Mouse (Mus musculus): ENCODE data around the gene Zbtb18. TPM values are rescaled to one million over a fixed set of nuclear protein-coding genes. Genes with fewer than 3 reads are reported as not detected.

The Zbtb18 gene
- polyA plus RNA-seq, 1 experiment, result 11.4 TPM

- 82% methylated on average over 5 of the region's 5 CpGs for WGBS
- H3K4me3 ChIP-seq (ENCODE audit: low read depth, low read length), result no peak overlapping the region
- no peak overlapping the region for H3K27ac ChIP-seq (ENCODE audit: insufficient read depth, low read depth, low read length)
- H3K27me3 ChIP-seq (ENCODE audit: control insufficient read depth, insufficient read depth, low read length), result no peaks in the 10 kb centered on the region
- peaks cover 9% of the 10 kb centered on the region for H3K36me3 ChIP-seq (ENCODE audit: control insufficient read depth, insufficient read depth, low read length)
- TF ChIP-seq CTCF (IDR thresholded peaks at IDR 0.05; ENCODE audit: extremely low read depth, insufficient read length, insufficient replicate concordance, low read depth, low read length), result no peak
- TF ChIP-seq POLR2A (IDR thresholded peaks at IDR 0.05; ENCODE audit: low read depth, low read length), result no peak
- no peaks in the 10 kb centered on the region for H3K4me1 ChIP-seq (ENCODE audit: control insufficient read depth, insufficient read depth, insufficient read length, low read length)
These were observed 10.8 kb downstream of the Zbtb18 start for GRCm38 (mm10) chr1:177452987-177453386.

DNA sequence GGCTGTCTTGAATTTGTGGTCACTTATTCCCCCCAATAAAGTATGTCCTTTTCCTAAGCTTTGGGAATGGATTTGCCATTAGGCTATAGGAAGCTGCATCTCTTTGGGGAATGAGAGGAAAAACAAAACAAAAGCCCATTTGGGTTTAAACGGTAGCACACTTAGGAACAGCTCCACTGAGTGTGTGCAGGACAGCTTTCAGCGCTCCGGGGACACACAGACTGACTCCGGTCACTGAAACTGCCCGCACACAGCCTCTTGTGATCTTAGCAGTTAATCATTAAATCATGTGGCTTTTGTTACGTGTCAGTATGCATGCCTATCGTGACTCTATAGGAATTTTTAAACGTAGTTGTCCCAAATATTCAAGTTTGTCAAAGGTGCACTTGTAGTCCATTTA is 11.7 kb downstream of the Zbtb18 start:
- TF ChIP-seq POLR2A (IDR thresholded peaks at IDR 0.05; ENCODE audit: low read depth, low read length) (no peak), CTCF (IDR thresholded peaks at IDR 0.05; ENCODE audit: extremely low read depth, insufficient read length, insufficient replicate concordance, low read depth, low read length) (no peak)
- H3K27ac ChIP-seq (ENCODE audit: insufficient read depth, low read depth, low read length), result no peak overlapping the region
- peaks cover 3% of the 10 kb centered on the region for H3K36me3 ChIP-seq (ENCODE audit: control insufficient read depth, insufficient read depth, low read length)
- H3K4me3 ChIP-seq (ENCODE audit: low read depth, low read length), result no peak overlapping the region
- H3K27me3 ChIP-seq (ENCODE audit: control insufficient read depth, insufficient read depth, low read length), result no peaks in the 10 kb centered on the region
- 0 out of 2 replicates have a peak, but pooled peaks cover 2% of the 10 kb centered on the region for H3K4me1 ChIP-seq (ENCODE audit: control insufficient read depth, insufficient read depth, insufficient read length, low read length)
- WGBS, result 24% methylated on average over 8 of the region's 8 CpGs

GRCm38 (mm10) chr1:177454492-177454891 is 12.3 kb downstream of the Zbtb18 start:
- Histone ChIP-seq H3K27ac (ENCODE audit: insufficient read depth, low read depth, low read length) (no peak overlapping the region), H3K36me3 (ENCODE audit: control insufficient read depth, insufficient read depth, low read length) (no peaks in the 10 kb centered on the region), H3K4me1 (ENCODE audit: control insufficient read depth, insufficient read depth, insufficient read length, low read length) (0 out of 2 replicates have a peak, but pooled peaks cover 4% of the 10 kb centered on the region), H3K4me3 (ENCODE audit: low read depth, low read length) (no peak overlapping the region), H3K27me3 (ENCODE audit: control insufficient read depth, insufficient read depth, low read length) (no peaks in the 10 kb centered on the region)
- TF ChIP-seq POLR2A (IDR thresholded peaks at IDR 0.05; ENCODE audit: low read depth, low read length) (no peak), CTCF (IDR thresholded peaks at IDR 0.05; ENCODE audit: extremely low read depth, insufficient read length, insufficient replicate concordance, low read depth, low read length) (no peak)
- 85% methylated on average over 6 of the region's 6 CpGs for WGBS

DNA sequence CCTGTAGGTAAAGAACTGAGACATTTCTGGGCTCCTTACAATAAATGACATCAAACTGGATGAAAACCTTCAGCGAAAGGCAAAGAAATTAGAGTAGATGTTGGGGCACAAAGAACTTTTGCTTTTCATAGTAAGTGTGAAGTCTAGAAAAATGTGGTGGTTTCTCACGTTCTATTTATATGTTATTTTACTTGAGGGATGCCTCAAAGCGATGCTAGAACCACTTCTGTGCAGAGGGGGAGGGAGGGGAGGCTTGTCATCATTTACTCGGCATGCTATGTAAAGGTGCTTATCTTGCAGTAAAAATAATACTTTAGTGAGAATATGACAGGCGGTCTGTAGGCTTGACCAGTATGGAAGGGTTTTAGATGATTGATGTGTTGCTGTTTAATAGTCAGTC is 13.3 kb downstream of the Zbtb18 start:
- H3K4me3 ChIP-seq (ENCODE audit: low read depth, low read length), result no peak overlapping the region
- no peak for TF ChIP-seq POLR2A (IDR thresholded peaks at IDR 0.05; ENCODE audit: low read depth, low read length)
- no peak for TF ChIP-seq CTCF (IDR thresholded peaks at IDR 0.05; ENCODE audit: extremely low read depth, insufficient read length, insufficient replicate concordance, low read depth, low read length)
- H3K4me1 ChIP-seq (ENCODE audit: control insufficient read depth, insufficient read depth, insufficient read length, low read length), result 0 out of 2 replicates have a peak, but pooled peaks cover 4% of the 10 kb centered on the region
- no peaks in the 10 kb centered on the region for H3K27me3 ChIP-seq (ENCODE audit: control insufficient read depth, insufficient read depth, low read length)
- no peaks in the 10 kb centered on the region for H3K36me3 ChIP-seq (ENCODE audit: control insufficient read depth, insufficient read depth, low read length)
- H3K27ac ChIP-seq (ENCODE audit: insufficient read depth, low read depth, low read length), result no peak overlapping the region
- WGBS, result 83% methylated on average over 5 of the region's 5 CpGs

GRCm38 (mm10) chr1:177456208-177456607 is 14.1 kb downstream of the Zbtb18 start:
- no peak overlapping the region for H3K27ac ChIP-seq (ENCODE audit: insufficient read depth, low read depth, low read length)
- H3K4me3 ChIP-seq (ENCODE audit: low read depth, low read length), result no peak overlapping the region
- no peaks in the 10 kb centered on the region for H3K27me3 ChIP-seq (ENCODE audit: control insufficient read depth, insufficient read depth, low read length)
- no peaks in the 10 kb centered on the region for H3K36me3 ChIP-seq (ENCODE audit: control insufficient read depth, insufficient read depth, low read length)
- WGBS, result 90% methylated on average over 4 of the region's 4 CpGs
- 0 out of 2 replicates have a peak, but pooled peaks cover 4% of the 10 kb centered on the region for H3K4me1 ChIP-seq (ENCODE audit: control insufficient read depth, insufficient read depth, insufficient read length, low read length)
- TF ChIP-seq POLR2A (IDR thresholded peaks at IDR 0.05; ENCODE audit: low read depth, low read length) (no peak), CTCF (IDR thresholded peaks at IDR 0.05; ENCODE audit: extremely low read depth, insufficient read length, insufficient replicate concordance, low read depth, low read length) (no peak)

GRCm38 (mm10) chr1:177456772-177457171 is 14.6 kb downstream of the Zbtb18 start:
- H3K27me3 ChIP-seq (ENCODE audit: control insufficient read depth, insufficient read depth, low read length), result no peaks in the 10 kb centered on the region

DNA sequence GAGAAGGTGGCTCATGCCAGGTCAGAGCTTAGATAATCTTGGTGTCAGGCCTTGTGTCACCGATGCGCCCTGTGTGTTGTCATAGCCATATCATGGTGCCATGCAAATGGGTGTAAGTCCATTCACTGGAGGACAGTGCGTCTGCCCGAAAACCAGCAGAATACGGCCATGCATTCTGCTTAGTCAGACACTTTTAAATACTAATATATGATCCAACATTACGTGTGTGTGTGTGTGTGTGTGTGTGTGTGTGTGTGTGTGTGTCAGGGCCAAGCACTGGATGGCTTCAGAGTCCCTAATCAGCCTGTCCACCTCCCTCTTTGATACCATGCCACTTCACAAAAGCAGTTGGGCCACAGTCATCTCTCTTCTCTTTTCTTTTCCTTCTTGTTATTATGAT is 15.8 kb downstream of the Zbtb18 start:
- WGBS, result 94% methylated on average over 6 of the region's 6 CpGs
- Histone ChIP-seq H3K27ac (ENCODE audit: insufficient read depth, low read depth, low read length) (no peak overlapping the region), H3K36me3 (ENCODE audit: control insufficient read depth, insufficient read depth, low read length) (no peaks in the 10 kb centered on the region), H3K4me3 (ENCODE audit: low read depth, low read length) (no peak overlapping the region), H3K4me1 (ENCODE audit: control insufficient read depth, insufficient read depth, insufficient read length, low read length) (0 out of 2 replicates have a peak, but pooled peaks cover 4% of the 10 kb centered on the region), H3K27me3 (ENCODE audit: control insufficient read depth, insufficient read depth, low read length) (no peaks in the 10 kb centered on the region)
- no peak for TF ChIP-seq CTCF (IDR thresholded peaks at IDR 0.05; ENCODE audit: extremely low read depth, insufficient read length, insufficient replicate concordance, low read depth, low read length)
- TF ChIP-seq POLR2A (IDR thresholded peaks at IDR 0.05; ENCODE audit: low read depth, low read length), result no peak

More at GRCm38 (mm10) chr1:177456772-177457171, 14.6 kb downstream of the Zbtb18 start:
- Histone ChIP-seq H3K4me3 (ENCODE audit: low read depth, low read length) (no peak overlapping the region), H3K36me3 (ENCODE audit: control insufficient read depth, insufficient read depth, low read length) (no peaks in the 10 kb centered on the region), H3K27ac (ENCODE audit: insufficient read depth, low read depth, low read length) (no peak overlapping the region), H3K4me1 (ENCODE audit: control insufficient read depth, insufficient read depth, insufficient read length, low read length) (0 out of 2 replicates have a peak, but pooled peaks cover 4% of the 10 kb centered on the region)
- 58% methylated on average over 4 of the region's 4 CpGs for WGBS
- TF ChIP-seq CTCF (IDR thresholded peaks at IDR 0.05; ENCODE audit: extremely low read depth, insufficient read length, insufficient replicate concordance, low read depth, low read length), result no peak
- no peak for TF ChIP-seq POLR2A (IDR thresholded peaks at IDR 0.05; ENCODE audit: low read depth, low read length)

All from small intestine, adult 2 months (tissue).